Mouse (Mus musculus): ENCODE results near the gene Nutm2.
"Not testable (repeated sequence)": the region's sequence is repeated elsewhere in the genome, so short reads cannot be mapped to it uniquely, and the experiment has no call there.

Gene Nutm2

GRCm38 (mm10) chr13:50467007-50467406 lies at the start of gene Nutm2:
Gene Nutm2, plus strand, starts transcription at chr13:50467307.
- no peak for DNase-seq (ENCODE audit: low read depth, low spot score)

GRCm38 (mm10) chr13:50417389-50418183 lies 49.5 kb upstream of the Nutm2 start, which contains the start of gene Fbxw17:
Gene Fbxw17, plus strand, starts transcription at chr13:50417864.
- peak; percentile 93 for DNase-seq (ENCODE audit: low read depth, low spot score)

- DNase-seq (ENCODE audit: low read depth, low spot score): no peak
Measured at GRCm38 (mm10) chr13:50418421-50418820, 48.7 kb upstream of the Nutm2 start.

GRCm38 (mm10) chr13:50423625-50424209 lies 43.4 kb upstream of the Nutm2 start:
- DNase-seq (ENCODE audit: low read depth, low spot score): peak; percentile 6

- DNase-seq (ENCODE audit: low read depth, low spot score): no peak
Measured at GRCm38 (mm10) chr13:50424517-50424916, 42.6 kb upstream of the Nutm2 start.

GRCm38 (mm10) chr13:50426686-50427085 lies 40.4 kb upstream of the Nutm2 start:
- no peak for DNase-seq (ENCODE audit: low read depth, low spot score)

- no peak for DNase-seq (ENCODE audit: low read depth, low spot score)
Measured at GRCm38 (mm10) chr13:50443812-50444211, 23.3 kb upstream of the Nutm2 start, which contains the start of gene Gm47429. Gene Gm47429, minus strand, starts transcription at chr13:50443912.

- DNase-seq (ENCODE audit: low read depth, low spot score): peak; percentile 7
Measured at GRCm38 (mm10) chr13:50445261-50445660, 21.8 kb upstream of the Nutm2 start.

GRCm38 (mm10) chr13:50452266-50452665 lies 14.8 kb upstream of the Nutm2 start:
- DNase-seq (ENCODE audit: low read depth, low spot score): not testable (repeated sequence)

GRCm38 (mm10) chr13:50453426-50453825 lies 13.7 kb upstream of the Nutm2 start:
- no peak for DNase-seq (ENCODE audit: low read depth, low spot score)

- not testable (repeated sequence) for DNase-seq (ENCODE audit: low read depth, low spot score)
Measured at GRCm38 (mm10) chr13:50460433-50460832, 6.7 kb upstream of the Nutm2 start.

GRCm38 (mm10) chr13:50464621-50465562 lies 2.2 kb upstream of the Nutm2 start:
- no peak for DNase-seq (ENCODE audit: low read depth, low spot score)

GRCm38 (mm10) chr13:50488510-50488909 lies 21.4 kb downstream of the Nutm2 start:
- not testable (repeated sequence) for DNase-seq (ENCODE audit: low read depth, low spot score)

GRCm38 (mm10) chr13:50510470-50511343 lies 43.6 kb downstream of the Nutm2 start:
- not testable (repeated sequence) for DNase-seq (ENCODE audit: low read depth, low spot score)
